Mouse (Mus musculus) testis, adult 2 months (tissue): Measurements from ENCODE around the gene Gprc5c. TPM values are rescaled to one million over a fixed set of nuclear protein-coding genes. Genes with fewer than 3 reads are reported as not detected.

ENCODE experiments used
- H3K27ac ChIP-seq: fragments of 200-500 bp; 2 replicates; pipeline ENCODE4 v1.5.1; 2012; ENCODE audit warnings: low read depth, low read length; ENCODE audit not compliant: control insufficient read depth, insufficient read depth
- H3K27me3 ChIP-seq: fragments of 200-500 bp; 2 replicates; pipeline ENCODE4 v1.6.1; 2012; ENCODE audit warnings: mild to moderate bottlenecking, low read length, moderate library complexity; ENCODE audit not compliant: control insufficient read depth, insufficient read depth
- H3K36me3 ChIP-seq: fragments of 200-500 bp; 2 replicates; pipeline ENCODE4 v1.6.1; 2012; ENCODE audit warnings: mild to moderate bottlenecking, low read length; ENCODE audit not compliant: control insufficient read depth, insufficient read depth
- H3K4me1 ChIP-seq: fragments of 200-500 bp; 2 replicates; pipeline ENCODE4 v1.6.1; 2012; ENCODE audit warnings: low read length; ENCODE audit not compliant: control insufficient read depth, insufficient read depth
- H3K4me3 ChIP-seq: fragments of 200-500 bp; 2 replicates; pipeline ENCODE4 v1.5.1; 2012; ENCODE audit warnings: low read depth, mild to moderate bottlenecking, low read length, moderate library complexity, mixed read lengths; ENCODE audit not compliant: control insufficient read depth
- CTCF ChIP-seq: fragments of 200-500 bp; IDR thresholded peaks from 2 replicates; pipeline ENCODE4 v1.5.1; 2012; ENCODE audit warnings: low read depth, mild to moderate bottlenecking, inconsistent platforms, low read length, moderate library complexity; ENCODE audit not compliant: control insufficient read depth, insufficient read depth, insufficient replicate concordance
- POLR2A ChIP-seq: fragments of 200-500 bp; IDR thresholded peaks from 2 replicates; pipeline ENCODE4 v1.6.1; 2012; ENCODE audit warnings: low read depth, mild to moderate bottlenecking, inconsistent platforms, low read length, moderate library complexity; ENCODE audit not compliant: control insufficient read depth
- polyA plus RNA-seq: library from polyadenylated mRNA; depleted of rRNA; stranded (reverse); fragments of >200 nt; gene quantifications from 2 replicates; pipeline ENCODE4 v1.2.3, GENCODE M21; 2012

The Gprc5c gene
- polyA plus RNA-seq, 1 experiment = 0.36 TPM

DNA sequence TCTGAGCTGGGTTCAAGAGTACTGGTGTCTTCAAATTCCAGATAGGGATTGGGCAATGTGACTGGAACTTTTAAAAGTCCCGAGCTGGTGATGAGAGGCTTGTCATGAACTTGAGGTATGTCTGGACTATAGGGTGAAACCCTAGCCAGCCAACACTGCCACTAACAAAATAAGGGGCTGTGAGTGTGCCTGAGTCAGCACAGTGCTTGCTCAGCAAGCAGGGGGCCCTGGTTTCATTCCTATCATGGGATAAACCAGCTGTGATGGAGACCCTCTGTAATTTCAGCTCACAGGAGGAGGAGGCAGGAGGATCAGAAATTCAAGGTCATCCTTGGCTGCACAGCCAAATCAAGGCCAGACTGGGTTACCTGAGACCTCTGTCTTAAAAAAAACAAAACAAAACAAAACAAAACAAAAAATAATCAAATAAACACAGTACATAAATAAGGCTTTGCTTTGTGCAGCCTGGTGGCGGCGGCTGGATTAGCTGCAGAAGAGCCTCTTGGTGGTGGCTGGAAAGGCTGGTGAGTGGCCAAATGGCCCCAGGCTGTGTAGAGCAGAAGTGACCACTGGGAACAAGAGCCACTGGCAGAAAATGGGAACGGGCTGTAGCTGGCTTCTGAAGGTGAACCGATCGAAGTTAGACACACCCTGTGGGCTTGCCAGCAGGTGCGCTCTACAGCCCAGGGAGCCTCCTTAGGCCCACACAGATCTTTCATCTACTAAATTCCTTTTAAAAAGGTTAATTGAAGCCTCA lies 6.3 kb upstream of the Gprc5c start:
- no peak overlapping the region for H3K4me3 ChIP-seq
- no peaks in the 10 kb centered on the region for H3K36me3 ChIP-seq
- 0 out of 2 replicates have a peak, but pooled peaks cover 2% of the 10 kb centered on the region for H3K4me1 ChIP-seq
- TF ChIP-seq POLR2A (no peak), CTCF (no peak)
- H3K27ac ChIP-seq = no peak overlapping the region
- H3K27me3 ChIP-seq = no peaks in the 10 kb centered on the region

DNA sequence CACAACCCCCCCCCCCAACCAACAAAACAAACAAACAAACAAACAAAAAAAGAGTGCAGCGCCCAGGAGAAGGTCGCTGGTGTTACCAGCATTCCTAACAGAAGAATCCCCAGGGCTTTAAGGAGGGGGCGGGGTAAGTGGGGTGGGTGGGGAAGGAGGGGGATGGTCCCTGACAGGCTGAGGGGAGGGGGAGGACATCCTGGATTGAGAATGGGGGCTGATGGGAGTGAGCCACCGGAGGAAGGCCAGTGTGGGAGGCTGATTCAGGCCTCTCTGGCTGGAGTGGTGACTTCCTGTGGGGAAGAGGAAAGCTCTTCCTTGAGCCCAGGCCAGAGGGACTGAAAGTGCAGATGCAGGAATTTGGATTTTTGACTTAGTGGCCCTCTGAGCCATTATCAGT lies 4.6 kb upstream of the Gprc5c start:
- H3K36me3 ChIP-seq = no peaks in the 10 kb centered on the region
- H3K27ac ChIP-seq = no peak overlapping the region
- peaks cover 6% of the 10 kb centered on the region; the same call in 1 of the 2 replicates for H3K4me1 ChIP-seq
- no peaks in the 10 kb centered on the region; the same call in 1 of the 2 replicates for H3K27me3 ChIP-seq
- TF ChIP-seq CTCF (no peak), POLR2A (no peak)
- no peak overlapping the region for H3K4me3 ChIP-seq

DNA sequence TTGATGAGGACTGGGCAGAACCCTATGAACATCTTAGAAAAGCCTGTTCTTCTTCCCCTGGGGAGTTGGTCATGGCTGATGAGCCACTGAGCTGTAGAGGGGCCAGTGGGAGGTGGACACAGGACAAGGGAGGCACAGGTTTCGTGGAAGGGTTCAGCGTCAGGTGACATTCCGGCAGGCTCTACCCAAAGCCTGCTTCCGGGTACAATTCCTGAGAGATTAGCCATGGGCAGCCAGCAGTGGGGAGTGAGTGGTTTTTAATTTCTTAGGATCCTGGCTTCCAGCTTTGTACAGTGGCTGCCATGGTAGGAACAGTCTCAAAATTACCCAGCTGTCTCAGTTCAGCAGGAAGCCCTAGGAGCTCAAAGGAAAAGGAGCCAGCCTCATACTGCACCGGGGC lies 3.9 kb upstream of the Gprc5c start:
- Histone ChIP-seq H3K4me3 (no peak overlapping the region), H3K27ac (no peak overlapping the region), H3K27me3 (no peaks in the 10 kb centered on the region; the same call in none of the 2 replicates), H3K4me1 (peaks cover 11% of the 10 kb centered on the region), H3K36me3 (no peaks in the 10 kb centered on the region)
- TF ChIP-seq POLR2A (no peak), CTCF (no peak)

DNA sequence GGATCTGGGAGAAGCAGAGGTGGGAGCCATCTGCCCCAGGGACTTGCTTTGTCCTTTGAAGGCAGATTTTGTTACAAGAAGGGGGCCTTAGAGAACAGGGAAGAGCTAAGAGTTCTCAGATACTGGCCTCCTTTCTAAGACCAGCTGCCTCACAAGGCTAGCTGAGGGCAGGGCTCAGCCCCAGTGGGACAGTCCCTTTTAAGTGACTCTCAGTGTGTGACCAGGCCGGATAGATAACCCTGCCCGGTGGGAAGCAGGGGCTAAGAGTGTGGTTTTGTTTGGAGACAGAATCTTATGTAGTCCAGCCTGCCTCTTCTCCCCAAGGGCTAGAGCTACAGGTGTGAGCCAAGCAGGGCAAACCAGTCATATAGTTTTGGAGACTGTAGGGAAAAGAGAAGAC lies 1.4 kb upstream of the Gprc5c start:
- no peak overlapping the region for H3K27ac ChIP-seq
- H3K36me3 ChIP-seq = no peaks in the 10 kb centered on the region
- H3K4me3 ChIP-seq = no peak overlapping the region
- H3K27me3 ChIP-seq = no peaks in the 10 kb centered on the region; the same call in none of the 2 replicates
- TF ChIP-seq POLR2A (no peak), CTCF (no peak)
- peaks cover 13% of the 10 kb centered on the region for H3K4me1 ChIP-seq

DNA sequence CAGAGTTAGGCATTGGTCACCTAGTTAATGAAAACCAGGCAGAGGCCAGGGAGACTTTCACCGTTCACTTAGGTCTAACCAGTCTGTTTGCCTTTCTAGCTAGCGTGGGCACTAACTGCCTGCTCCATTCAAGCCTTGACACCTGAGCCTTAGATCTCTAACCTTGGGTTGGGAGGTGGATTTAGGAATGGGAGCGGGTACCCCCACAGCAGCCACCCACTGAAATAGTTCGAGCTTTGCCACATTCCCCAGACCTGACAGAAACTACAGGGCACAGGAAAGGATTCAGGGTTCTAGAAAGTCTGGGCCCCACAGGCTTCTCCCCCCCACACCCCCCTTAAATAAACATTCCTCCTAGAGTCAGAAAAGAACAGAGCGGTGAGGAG lies 893 bp upstream of the Gprc5c start:
- Histone ChIP-seq H3K36me3 (no peaks in the 10 kb centered on the region), H3K27ac (no peak overlapping the region), H3K4me3 (no peak overlapping the region), H3K4me1 (peaks cover 13% of the 10 kb centered on the region), H3K27me3 (no peaks in the 10 kb centered on the region; the same call in none of the 2 replicates)
- TF ChIP-seq POLR2A (no peak), CTCF (no peak)

DNA sequence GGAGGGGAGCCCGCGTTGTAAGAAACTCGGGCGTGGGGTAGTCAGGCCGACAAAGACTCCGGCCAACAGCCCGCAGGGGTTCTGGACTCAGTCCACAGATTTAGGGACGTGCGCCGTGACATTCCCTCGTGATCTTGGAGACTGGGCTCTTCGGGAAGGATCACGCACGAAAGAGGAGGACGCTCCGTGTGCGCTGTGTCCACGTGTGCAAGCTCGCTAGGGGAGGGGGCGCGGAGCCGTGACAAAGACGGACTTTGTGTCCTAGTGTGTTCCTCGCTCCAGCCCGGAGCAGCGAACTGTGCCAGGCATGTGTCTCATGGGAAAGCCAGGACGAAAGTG lies 286 bp downstream of the Gprc5c start:
- H3K4me3 ChIP-seq = peak overlapping the region; percentile 41
- H3K36me3 ChIP-seq = no peaks in the 10 kb centered on the region
- TF ChIP-seq POLR2A (no peak), CTCF (no peak)
- H3K27ac ChIP-seq = no peak overlapping the region
- H3K27me3 ChIP-seq = no peaks in the 10 kb centered on the region; the same call in none of the 2 replicates
- H3K4me1 ChIP-seq = peaks cover 12% of the 10 kb centered on the region

DNA sequence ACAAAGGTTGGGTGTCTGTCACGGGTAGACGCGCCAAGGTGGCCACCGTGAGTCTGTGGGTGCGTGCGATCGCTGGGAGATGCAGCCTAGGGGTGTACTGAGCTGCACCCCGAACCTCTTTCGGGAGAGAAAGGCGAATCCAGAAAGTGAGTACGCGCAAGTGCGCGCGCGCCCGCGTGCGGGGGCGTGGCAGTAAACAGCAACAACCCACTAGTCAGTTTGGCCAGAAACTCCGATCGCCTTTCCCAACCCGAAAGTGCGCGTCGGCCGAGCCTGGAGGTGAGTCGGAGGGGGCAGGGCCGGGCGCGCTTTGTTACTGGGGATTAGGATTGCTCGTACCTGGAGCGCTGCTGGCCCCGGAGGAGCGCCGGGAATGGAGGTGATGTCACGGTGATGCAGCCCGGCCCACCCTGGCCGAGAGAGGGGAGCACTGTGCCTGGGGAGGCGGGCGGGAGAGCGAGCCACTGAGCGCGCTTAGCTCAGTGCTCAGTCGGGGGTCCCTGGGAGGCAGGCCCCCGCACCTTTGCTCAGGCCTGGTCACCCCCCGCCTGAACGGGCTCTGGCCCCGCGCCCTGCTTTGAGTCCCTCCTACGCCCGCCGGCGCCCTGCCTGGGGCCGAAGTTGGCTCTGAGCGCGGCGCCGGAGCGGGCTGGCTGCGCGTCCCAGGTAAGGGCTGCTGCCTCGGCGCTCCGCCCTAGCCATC lies 807 bp downstream of the Gprc5c start:
- Histone ChIP-seq H3K4me3 (peak overlapping the region; percentile 41), H3K27me3 (no peaks in the 10 kb centered on the region; the same call in none of the 2 replicates), H3K4me1 (peaks cover 12% of the 10 kb centered on the region), H3K27ac (no peak overlapping the region), H3K36me3 (no peaks in the 10 kb centered on the region)
- TF ChIP-seq POLR2A (no peak), CTCF (no peak)
